Mouse (Mus musculus) monocyte, adult 2 months (primary cell): ENCODE data around the gene Pank2.
"Not testable (repeated sequence)": the region's sequence is repeated elsewhere in the genome, so short reads cannot be mapped to it uniquely, and the experiment has no call there.

ENCODE experiments used
- DNase-seq, 2 experiments: peaks; one replicate each; pipeline ENCODE4 v3.0.0; 2022; ENCODE audit warnings: low spot score in 2 of 2, low read depth in 1 of 2

The Pank2 gene

GRCm38 (mm10) chr2:131260544-131261307, 1.6 kb upstream of the Pank2 start:
- DNase-seq, result no peak

GRCm38 (mm10) chr2:131261481-131262212, 648 bp upstream of the Pank2 start:
- no peak for DNase-seq

- no peak for DNase-seq
Measured at GRCm38 (mm10) chr2:131262680-131263670, 680 bp downstream of the Pank2 start.

GRCm38 (mm10) chr2:131264027-131264426, 1.7 kb downstream of the Pank2 start:
- DNase-seq, result no peak

- no peak for DNase-seq
Measured at GRCm38 (mm10) chr2:131265056-131265455, 2.8 kb downstream of the Pank2 start.

GRCm38 (mm10) chr2:131275493-131275892, 13.2 kb downstream of the Pank2 start:
- no peak for DNase-seq

- no peak for DNase-seq
Measured at GRCm38 (mm10) chr2:131276722-131277121, 14.4 kb downstream of the Pank2 start.

GRCm38 (mm10) chr2:131281596-131281995, 19.3 kb downstream of the Pank2 start:
- DNase-seq, result no peak

GRCm38 (mm10) chr2:131286276-131286675, 24.0 kb downstream of the Pank2 start:
- no peak for DNase-seq

GRCm38 (mm10) chr2:131290669-131291068, 28.4 kb downstream of the Pank2 start:
- no peak for DNase-seq

- DNase-seq, result no peak
Measured at GRCm38 (mm10) chr2:131296746-131297261, 34.5 kb downstream of the Pank2 start.

GRCm38 (mm10) chr2:131298674-131299073, 36.4 kb downstream of the Pank2 start:
- DNase-seq, result not testable (repeated sequence)

GRCm38 (mm10) chr2:131300485-131300884, 38.2 kb downstream of the Pank2 start:
- no peak for DNase-seq

- no peak for DNase-seq
Measured at GRCm38 (mm10) chr2:131301635-131302034, 39.3 kb downstream of the Pank2 start.

- no peak for DNase-seq
Measured at GRCm38 (mm10) chr2:131304497-131304896, 42.2 kb downstream of the Pank2 start.

- not testable (repeated sequence) for DNase-seq
Measured at GRCm38 (mm10) chr2:131305226-131305625, 42.9 kb downstream of the Pank2 start.

GRCm38 (mm10) chr2:131307391-131307790, 45.1 kb downstream of the Pank2 start:
- DNase-seq, result no peak

- no peak for DNase-seq
Measured at GRCm38 (mm10) chr2:131307822-131308221, 45.5 kb downstream of the Pank2 start.

- DNase-seq, result no peak
Measured at GRCm38 (mm10) chr2:131309296-131309695, 47.0 kb downstream of the Pank2 start.

- no peak for DNase-seq
Measured at GRCm38 (mm10) chr2:131316167-131316566, 53.9 kb downstream of the Pank2 start.

- DNase-seq, result no peak
Measured at GRCm38 (mm10) chr2:131319401-131319800, 57.1 kb downstream of the Pank2 start.
